Mouse (Mus musculus) liver, postnatal 0 days (tissue): ENCODE data around the gene Fbxo41. TPM values are rescaled to one million over a fixed set of nuclear protein-coding genes. Genes with fewer than 3 reads are reported as not detected.

Source experiments
- ATAC-seq: fragments of 200-750 bp; cut with Nextera tagmentation; 2 replicates; pipeline ENCODE4 v1.8.0; 2017; ENCODE audit warnings: mild to moderate bottlenecking, moderate library complexity
- DNase-seq: peaks from one replicate; pipeline ENCODE4 v3.0.0-alpha.2; 2016
- H3K27ac ChIP-seq: fragments of 300-500 bp; sonication (generic); 2 replicates; pipeline ENCODE4 v1.5.1; 2014; ENCODE audit warnings: antibody characterized with exemption, moderate library complexity, mild to moderate bottlenecking, low read depth
- H3K27me3 ChIP-seq: fragments of 300-500 bp; sonication (generic); 2 replicates; pipeline ENCODE4 v1.6.1; 2014; ENCODE audit warnings: low read length, control low read depth, mixed read lengths; ENCODE audit not compliant: insufficient read depth
- H3K36me3 ChIP-seq: fragments of 300-500 bp; sonication (generic); replicated peaks from 2 replicates; pipeline ENCODE4 v1.6.1; 2014; ENCODE audit warnings: mild to moderate bottlenecking, control low read depth, low read length, moderate library complexity, mixed read lengths; ENCODE audit not compliant: insufficient read depth
- H3K4me1 ChIP-seq: fragments of 300-500 bp; sonication (generic); 2 replicates; pipeline ENCODE4 v1.6.1; 2014; ENCODE audit warnings: antibody characterized with exemption, mild to moderate bottlenecking, control low read depth; ENCODE audit not compliant: insufficient read depth
- H3K4me2 ChIP-seq: fragments of 300-500 bp; sonication (generic); 2 replicates; pipeline ENCODE4 v1.6.1; 2014; ENCODE audit warnings: low read depth, mild to moderate bottlenecking, low read length, moderate library complexity, mixed read lengths
- H3K4me3 ChIP-seq: fragments of 300-500 bp; sonication (generic); 2 replicates; pipeline ENCODE4 v1.5.1; 2014; ENCODE audit warnings: low read depth, low read length
- H3K9ac ChIP-seq: fragments of 300-500 bp; sonication (generic); replicated peaks from 2 replicates; pipeline ENCODE4 v1.6.1; 2014; ENCODE audit warnings: mild to moderate bottlenecking, moderate library complexity
- H3K9me3 ChIP-seq: fragments of 300-500 bp; sonication (generic); 2 replicates; pipeline ENCODE4 v1.6.1; 2016; ENCODE audit warnings: mild to moderate bottlenecking, control low read depth, low read length, mixed read lengths
- CTCF ChIP-seq: sonication (generic); IDR thresholded peaks from 2 replicates; pipeline ENCODE4 v1.5.1; 2016; ENCODE audit warnings: antibody characterized with exemption, low read depth
- EP300 ChIP-seq: IDR thresholded peaks from 2 replicates; pipeline ENCODE4 v1.6.1; 2016; ENCODE audit warnings: antibody characterized with exemption, low read depth, mild to moderate bottlenecking
- WGBS: fragments of 180-500 bp; shearing (Covaris S2); extraction: QIAGEN DNeasy Blood & Tissue Kit; methylation state at CpG from one replicate; pipeline ENCODE4 v1.1.7; 2014; ENCODE audit not compliant: insufficient replicate concordance; 5-methylcytosine and 5-hydroxymethylcytosine counted together
- polyA plus RNA-seq: library from polyadenylated mRNA; unstranded; fragments of >200 nt; fragmentation: Nextera tagmentation; extraction: Ambion mirVana; gene quantifications from 2 replicates; pipeline ENCODE4 v1.2.1, GENCODE M21; 2015

Gene Fbxo41
- polyA plus RNA-seq, 1 experiment from 2014 or later = not detected

GRCm38 (mm10) chr6:85475581-85475980 is 27.2 kb downstream of the Fbxo41 start:
- H3K27me3 ChIP-seq = no peaks in the 10 kb centered on the region
- 68% methylated on average over 3 of the region's 3 CpGs for WGBS

GRCm38 (mm10) chr6:85472542-85472941 is 30.3 kb downstream of the Fbxo41 start:
- H3K4me2 ChIP-seq = no peak overlapping the region
- no peak for TF ChIP-seq CTCF
- TF ChIP-seq EP300 = no peak
- WGBS = 56% methylated on average over 5 of the region's 5 CpGs
- DNase-seq (no peak), ATAC-seq (no peak)
- peaks cover 17% of the 10 kb centered on the region for H3K36me3 ChIP-seq
- H3K4me3 ChIP-seq = no peak overlapping the region
- H3K4me1 ChIP-seq = no peaks in the 10 kb centered on the region
- H3K27ac ChIP-seq = no peak overlapping the region
- H3K9me3 ChIP-seq = no peaks in the 10 kb centered on the region
- no peaks in the 10 kb centered on the region for H3K27me3 ChIP-seq
- H3K9ac ChIP-seq = no peak overlapping the region

More at GRCm38 (mm10) chr6:85475581-85475980, 27.2 kb downstream of the Fbxo41 start:
- no peak for DNase-seq
- Histone ChIP-seq H3K36me3 (no peaks in the 10 kb centered on the region), H3K9me3 (no peaks in the 10 kb centered on the region), H3K9ac (no peak overlapping the region), H3K4me1 (no peaks in the 10 kb centered on the region), H3K27ac (no peak overlapping the region), H3K4me2 (no peak overlapping the region), H3K4me3 (no peak overlapping the region)
- no peak for ATAC-seq
- TF ChIP-seq EP300 (no peak), CTCF (no peak)

- Histone ChIP-seq H3K27me3 (no peaks in the 10 kb centered on the region), H3K9me3 (no peaks in the 10 kb centered on the region), H3K36me3 (peaks cover 22% of the 10 kb centered on the region), H3K9ac (no peak overlapping the region), H3K4me3 (no peak overlapping the region), H3K4me2 (no peak overlapping the region), H3K4me1 (no peaks in the 10 kb centered on the region), H3K27ac (no peak overlapping the region)
- TF ChIP-seq CTCF = no peak
- no peak for TF ChIP-seq EP300
- 71% methylated on average over 8 of the region's 8 CpGs for whole genome bisulfite sequencing
- no peak for DNase-seq
- no peak for ATAC-seq
Measured at GRCm38 (mm10) chr6:85471962-85472361, 30.8 kb downstream of the Fbxo41 start.

- Histone ChIP-seq H3K27me3 (no peaks in the 10 kb centered on the region), H3K4me2 (no peak overlapping the region), H3K9me3 (no peaks in the 10 kb centered on the region), H3K4me3 (no peak overlapping the region), H3K4me1 (no peaks in the 10 kb centered on the region), H3K9ac (no peak overlapping the region), H3K27ac (no peak overlapping the region), H3K36me3 (peaks cover 44% of the 10 kb centered on the region)
- TF ChIP-seq CTCF = no peak
- TF ChIP-seq EP300 = no peak
- DNase-seq (no peak), ATAC-seq (no peak; the same call in 1 of the 2 replicates)
- 71% methylated on average over 5 of the region's 5 CpGs for WGBS
Measured at GRCm38 (mm10) chr6:85469660-85470430, 32.9 kb downstream of the Fbxo41 start.

GRCm38 (mm10) chr6:85465381-85465780 is 37.4 kb downstream of the Fbxo41 start:
- Histone ChIP-seq H3K4me1 (no peaks in the 10 kb centered on the region), H3K27ac (no peak overlapping the region), H3K4me2 (no peak overlapping the region), H3K36me3 (peaks cover 85% of the 10 kb centered on the region), H3K4me3 (no peak overlapping the region), H3K9me3 (no peaks in the 10 kb centered on the region), H3K9ac (no peak overlapping the region), H3K27me3 (no peaks in the 10 kb centered on the region)
- no peak for ATAC-seq
- no peak for DNase-seq
- TF ChIP-seq EP300 (no peak), CTCF (peak; percentile 43)

GRCm38 (mm10) chr6:85459621-85460020 is 43.2 kb downstream of the Fbxo41 start:
- H3K27me3 ChIP-seq = no peaks in the 10 kb centered on the region
- H3K27ac ChIP-seq = no peak overlapping the region
- no peaks in the 10 kb centered on the region for H3K9me3 ChIP-seq
- H3K4me2 ChIP-seq = no peak overlapping the region
- H3K4me3 ChIP-seq = no peak overlapping the region
- no peak for TF ChIP-seq CTCF
- no peak for TF ChIP-seq EP300
- H3K9ac ChIP-seq = no peak overlapping the region
- no peak for ATAC-seq
- no peak for DNase-seq
- whole genome bisulfite sequencing = 78% methylated on average over 2 of the region's 2 CpGs
- H3K4me1 ChIP-seq = peaks cover 24% of the 10 kb centered on the region
- H3K36me3 ChIP-seq = peaks cover 47% of the 10 kb centered on the region
